Mouse (Mus musculus): ENCODE results near the gene Lrrc20. TPM values are rescaled to one million over a fixed set of nuclear protein-coding genes. Genes with fewer than 3 reads are reported as not detected.

The Lrrc20 gene
- total RNA-seq, 1 experiment from 2014 or later: 3.7 TPM

- no peak for ATAC-seq (replicated peaks in 1 of 2; ENCODE audit: insufficient read depth in 1 of 2, low FRiP score in 2 of 2, low TSS enrichment in 1 of 2, low read depth in 1 of 2, poor library complexity in 2 of 2, severe bottlenecking in 2 of 2)
Observed at GRCm38 (mm10) chr10:61499505-61500466, 24.2 kb downstream of the Lrrc20 start.

GRCm38 (mm10) chr10:61500756-61501155 lies 25.2 kb downstream of the Lrrc20 start:
- no peak for ATAC-seq (replicated peaks in 1 of 2; ENCODE audit: insufficient read depth in 1 of 2, low FRiP score in 2 of 2, low TSS enrichment in 1 of 2, low read depth in 1 of 2, poor library complexity in 2 of 2, severe bottlenecking in 2 of 2)

GRCm38 (mm10) chr10:61504073-61504472 lies 28.5 kb downstream of the Lrrc20 start:
- no peak for ATAC-seq (replicated peaks in 1 of 2; ENCODE audit: insufficient read depth in 1 of 2, low FRiP score in 2 of 2, low TSS enrichment in 1 of 2, low read depth in 1 of 2, poor library complexity in 2 of 2, severe bottlenecking in 2 of 2)

GRCm38 (mm10) chr10:61506381-61507200 lies 31.0 kb downstream of the Lrrc20 start:
- ATAC-seq (replicated peaks in 1 of 2; ENCODE audit: insufficient read depth in 1 of 2, low FRiP score in 2 of 2, low TSS enrichment in 1 of 2, low read depth in 1 of 2, poor library complexity in 2 of 2, severe bottlenecking in 2 of 2): no peak

- ATAC-seq (replicated peaks in 1 of 2; ENCODE audit: insufficient read depth in 1 of 2, low FRiP score in 2 of 2, low TSS enrichment in 1 of 2, low read depth in 1 of 2, poor library complexity in 2 of 2, severe bottlenecking in 2 of 2): no peak
Observed at GRCm38 (mm10) chr10:61509873-61510272, 34.3 kb downstream of the Lrrc20 start.

GRCm38 (mm10) chr10:61510809-61511208 lies 35.2 kb downstream of the Lrrc20 start:
- ATAC-seq (replicated peaks in 1 of 2; ENCODE audit: insufficient read depth in 1 of 2, low FRiP score in 2 of 2, low TSS enrichment in 1 of 2, low read depth in 1 of 2, poor library complexity in 2 of 2, severe bottlenecking in 2 of 2): no peak

GRCm38 (mm10) chr10:61512215-61512889 lies 36.8 kb downstream of the Lrrc20 start:
- no peak for ATAC-seq (replicated peaks in 1 of 2; ENCODE audit: insufficient read depth in 1 of 2, low FRiP score in 2 of 2, low TSS enrichment in 1 of 2, low read depth in 1 of 2, poor library complexity in 2 of 2, severe bottlenecking in 2 of 2)

GRCm38 (mm10) chr10:61516866-61517265 lies 41.3 kb downstream of the Lrrc20 start:
- no peak; a peak in 1 of 4 replicates for ATAC-seq (replicated peaks in 1 of 2; ENCODE audit: insufficient read depth in 1 of 2, low FRiP score in 2 of 2, low TSS enrichment in 1 of 2, low read depth in 1 of 2, poor library complexity in 2 of 2, severe bottlenecking in 2 of 2)

GRCm38 (mm10) chr10:61517296-61518071 lies 41.9 kb downstream of the Lrrc20 start:
- ATAC-seq (replicated peaks in 1 of 2; ENCODE audit: insufficient read depth in 1 of 2, low FRiP score in 2 of 2, low TSS enrichment in 1 of 2, low read depth in 1 of 2, poor library complexity in 2 of 2, severe bottlenecking in 2 of 2): no peak

- no peak for ATAC-seq (replicated peaks in 1 of 2; ENCODE audit: insufficient read depth in 1 of 2, low FRiP score in 2 of 2, low TSS enrichment in 1 of 2, low read depth in 1 of 2, poor library complexity in 2 of 2, severe bottlenecking in 2 of 2)
Observed at GRCm38 (mm10) chr10:61518320-61518719, 42.7 kb downstream of the Lrrc20 start.

GRCm38 (mm10) chr10:61519491-61519890 lies 43.9 kb downstream of the Lrrc20 start:
- ATAC-seq (replicated peaks in 1 of 2; ENCODE audit: insufficient read depth in 1 of 2, low FRiP score in 2 of 2, low TSS enrichment in 1 of 2, low read depth in 1 of 2, poor library complexity in 2 of 2, severe bottlenecking in 2 of 2): no peak

- ATAC-seq (replicated peaks in 1 of 2; ENCODE audit: insufficient read depth in 1 of 2, low FRiP score in 2 of 2, low TSS enrichment in 1 of 2, low read depth in 1 of 2, poor library complexity in 2 of 2, severe bottlenecking in 2 of 2): no peak
Observed at GRCm38 (mm10) chr10:61520714-61521113, 45.1 kb downstream of the Lrrc20 start.

GRCm38 (mm10) chr10:61530936-61531335 lies 55.3 kb downstream of the Lrrc20 start:
- ATAC-seq (replicated peaks in 1 of 2; ENCODE audit: insufficient read depth in 1 of 2, low FRiP score in 2 of 2, low TSS enrichment in 1 of 2, low read depth in 1 of 2, poor library complexity in 2 of 2, severe bottlenecking in 2 of 2): no peak

GRCm38 (mm10) chr10:61533285-61533684 lies 57.7 kb downstream of the Lrrc20 start:
- ATAC-seq (replicated peaks in 1 of 2; ENCODE audit: insufficient read depth in 1 of 2, low FRiP score in 2 of 2, low TSS enrichment in 1 of 2, low read depth in 1 of 2, poor library complexity in 2 of 2, severe bottlenecking in 2 of 2): no peak

GRCm38 (mm10) chr10:61534371-61535101 lies 58.9 kb downstream of the Lrrc20 start:
- no peak for ATAC-seq (replicated peaks in 1 of 2; ENCODE audit: insufficient read depth in 1 of 2, low FRiP score in 2 of 2, low TSS enrichment in 1 of 2, low read depth in 1 of 2, poor library complexity in 2 of 2, severe bottlenecking in 2 of 2)

- no peak for ATAC-seq (replicated peaks in 1 of 2; ENCODE audit: insufficient read depth in 1 of 2, low FRiP score in 2 of 2, low TSS enrichment in 1 of 2, low read depth in 1 of 2, poor library complexity in 2 of 2, severe bottlenecking in 2 of 2)
Observed at GRCm38 (mm10) chr10:61535441-61535840, 59.8 kb downstream of the Lrrc20 start.

Measured in hematopoietic stem cell, adult 5-6 weeks (primary cell).